Mouse (Mus musculus): ENCODE data around the gene Ece2. TPM values are rescaled to one million over a fixed set of nuclear protein-coding genes. Genes with fewer than 3 reads are reported as not detected.
A peak's percentile ranks its signal among the peaks of the same experiment; 100 is the strongest.
"Not testable (repeated sequence)": the region's sequence is repeated elsewhere in the genome, so short reads cannot be mapped to it uniquely, and the experiment has no call there.

The Ece2 gene
- total RNA-seq, 2 experiments from 2014 or later = 0.93 to 1.4 TPM

DNA sequence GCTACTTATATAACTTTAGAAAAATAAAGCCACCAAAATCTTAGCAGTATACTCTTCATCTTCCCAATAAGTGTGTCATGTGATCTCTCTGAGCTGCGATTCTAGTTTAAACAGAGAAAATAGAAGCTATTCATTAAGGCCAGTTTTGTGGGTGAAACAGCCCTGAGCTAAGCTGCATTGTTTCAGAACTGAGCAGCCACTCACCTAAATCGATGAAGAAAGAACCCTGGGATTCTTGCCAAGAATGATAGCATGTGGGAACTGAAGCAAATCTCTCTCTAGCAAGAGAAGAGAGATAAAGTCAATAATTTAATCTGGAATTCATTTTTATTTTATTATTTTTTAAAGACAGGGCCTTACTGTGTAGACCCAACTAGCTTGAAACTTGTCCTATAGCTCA, 6.4 kb upstream of the Ece2 start:
- no peak for DNase-seq

DNA sequence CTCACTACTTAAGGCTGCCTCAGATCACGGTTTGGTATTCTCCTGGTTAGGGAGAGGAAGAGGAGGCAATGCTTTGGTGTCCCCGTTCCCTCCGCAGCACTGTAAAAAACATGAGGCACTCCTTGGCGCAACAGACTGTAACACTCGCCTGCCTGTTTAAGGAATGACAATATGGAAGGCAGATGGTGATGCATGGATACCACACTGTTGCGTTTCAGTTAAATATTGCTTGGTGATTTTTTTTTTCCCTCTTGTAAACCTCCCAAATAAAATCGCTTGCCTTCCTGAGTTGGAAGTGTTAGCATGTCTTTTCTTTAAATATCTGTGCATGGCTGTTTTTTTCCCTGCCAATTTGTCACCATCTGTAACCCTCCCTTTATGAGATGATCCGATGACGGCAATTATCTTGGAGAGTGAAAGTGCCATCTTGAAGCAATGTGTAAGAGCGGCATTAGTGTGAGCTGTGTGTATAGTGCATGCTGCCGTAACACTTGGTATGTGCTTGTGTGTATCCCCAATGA, 697 bp upstream of the Ece2 start:
- no peak for DNase-seq

DNA sequence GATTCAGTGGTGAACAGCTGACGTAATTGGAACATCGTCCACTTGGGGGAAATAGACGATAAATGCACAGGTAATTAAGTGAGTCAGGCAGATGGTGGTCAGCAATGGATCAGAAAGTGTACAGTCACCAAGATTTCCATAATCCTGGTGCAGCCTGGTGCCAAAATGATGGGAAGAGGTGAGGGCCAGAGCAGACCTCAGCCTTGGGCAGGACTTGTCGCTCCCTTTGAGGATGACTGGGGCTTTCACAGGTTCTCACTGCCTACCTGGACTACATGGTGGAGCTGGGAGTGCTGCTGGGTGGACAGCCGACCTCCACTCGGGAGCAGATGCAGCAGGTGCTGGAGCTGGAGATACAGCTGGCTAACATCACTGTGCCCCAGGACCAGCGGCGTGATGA, 7.8 kb downstream of the Ece2 start:
- DNase-seq = no peak

DNA sequence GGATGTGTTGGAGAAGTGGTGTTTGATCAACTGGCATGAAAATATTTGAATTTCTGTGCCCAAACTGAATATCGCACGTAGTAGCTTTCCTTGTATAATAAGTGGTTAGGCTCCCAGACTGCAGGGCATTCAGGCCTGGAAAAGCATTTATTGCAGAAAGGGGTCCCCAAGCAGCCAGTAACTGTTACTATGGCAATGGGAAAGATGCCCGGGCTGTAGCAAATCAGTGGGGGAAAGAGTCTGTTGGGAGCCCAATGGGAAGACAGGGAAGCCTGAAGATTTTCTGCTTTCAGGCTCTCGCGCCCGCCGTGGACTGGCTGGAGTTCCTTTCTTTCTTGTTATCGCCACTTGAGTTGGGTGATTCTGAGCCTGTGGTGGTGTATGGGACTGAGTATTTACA, 8.7 kb downstream of the Ece2 start:
- no peak for DNase-seq

DNA sequence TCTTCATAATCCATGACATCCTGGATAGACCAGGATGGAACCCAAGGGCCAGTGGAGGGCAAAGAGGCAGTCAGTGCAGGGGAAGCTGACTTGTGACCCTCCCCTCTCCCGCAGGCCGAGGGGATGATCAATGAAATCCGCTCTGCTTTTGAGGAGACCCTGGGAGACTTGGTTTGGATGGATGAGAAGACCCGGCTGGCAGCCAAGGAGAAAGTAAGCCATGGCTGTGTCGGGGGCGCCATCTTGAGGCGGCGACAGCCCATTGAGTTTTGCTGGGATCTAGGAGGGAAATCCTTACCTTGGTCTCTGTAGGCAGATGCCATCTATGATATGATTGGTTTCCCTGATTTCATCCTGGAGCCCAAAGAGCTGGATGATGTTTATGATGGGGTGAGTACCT, 12.5 kb downstream of the Ece2 start:
- peak; percentile 82 for DNase-seq

DNA sequence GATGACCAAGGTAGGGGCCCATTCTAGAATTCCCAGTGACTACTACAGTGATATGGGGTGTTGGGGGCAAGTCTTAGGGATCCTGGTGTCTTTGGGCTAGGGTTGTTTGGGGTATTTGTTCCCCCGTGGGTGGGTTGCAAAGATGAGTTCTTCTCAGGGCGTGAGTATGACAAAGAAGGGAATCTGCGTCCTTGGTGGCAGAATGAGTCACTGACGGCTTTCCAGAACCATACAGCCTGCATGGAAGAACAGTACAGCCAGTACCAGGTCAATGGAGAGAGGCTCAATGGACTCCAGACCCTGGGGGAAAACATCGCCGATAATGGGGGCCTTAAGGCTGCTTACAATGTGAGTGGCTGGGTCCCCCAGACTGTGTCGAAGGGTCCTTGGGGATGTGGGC, 14.3 kb downstream of the Ece2 start:
- DNase-seq = no peak

DNA sequence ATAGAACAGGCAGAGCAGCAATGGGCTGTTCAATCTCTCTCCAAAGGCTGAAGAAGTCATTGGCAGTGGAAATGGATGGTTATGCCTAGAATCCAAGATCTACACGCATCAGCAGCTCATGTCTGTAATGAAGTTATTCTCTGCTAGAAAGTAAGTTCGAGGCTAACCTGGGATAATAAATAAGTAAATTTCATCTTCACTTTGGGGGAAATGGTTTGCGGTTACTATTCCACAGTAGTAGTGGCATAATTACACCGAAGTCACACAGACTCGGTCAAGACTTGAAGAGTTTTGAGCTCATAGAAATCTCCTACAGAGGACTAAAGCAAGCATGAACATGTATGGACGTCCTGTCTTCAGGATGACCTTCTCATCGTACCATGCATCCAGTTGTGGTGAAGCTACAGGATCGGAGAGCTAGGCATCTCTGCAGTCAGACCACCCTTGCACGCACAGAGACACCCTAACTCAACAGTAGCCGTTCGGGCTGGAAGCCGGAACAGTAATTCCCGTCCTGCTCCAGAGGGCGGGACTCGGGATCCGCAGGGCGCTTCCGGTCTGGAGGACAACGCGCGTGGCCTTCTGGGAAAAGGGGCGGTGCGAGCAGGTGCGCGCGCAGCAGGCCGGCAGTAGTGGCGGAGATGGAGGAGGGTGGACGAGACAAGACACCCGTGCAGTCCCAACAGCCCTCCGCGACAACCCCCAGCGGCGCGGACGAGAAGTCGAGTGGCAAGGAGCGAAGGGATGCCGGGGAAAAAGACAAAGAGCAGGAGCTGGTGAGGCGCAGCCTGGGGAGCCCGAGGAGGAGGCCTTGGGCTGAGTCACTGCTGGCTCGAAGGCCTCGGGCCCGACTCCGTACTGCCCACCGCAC, 21.7 kb downstream of the Ece2 start, which contains the start of gene Psmd2:
Gene Psmd2, plus strand, starts transcription at position 577 of the 871 bp plus-strand sequence.
- DNase-seq = peak; percentile 98

DNA sequence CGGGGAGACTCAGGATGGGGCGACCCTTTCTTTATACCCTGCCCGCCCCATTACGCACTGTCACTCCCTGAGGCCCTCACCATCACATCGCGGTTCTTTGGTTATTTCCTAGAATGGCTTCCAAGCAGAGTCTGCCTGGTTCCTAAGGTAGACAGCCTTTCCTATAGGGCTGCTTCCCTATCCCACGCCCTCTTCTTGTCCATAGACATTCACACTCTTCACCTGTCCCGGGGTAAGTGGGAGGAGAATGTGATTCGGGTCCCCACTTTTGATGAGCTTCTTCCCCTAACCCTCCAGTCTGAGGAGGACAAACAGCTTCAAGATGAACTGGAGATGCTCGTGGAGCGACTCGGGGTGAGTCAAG, 22.3 kb downstream of the Ece2 start:
- DNase-seq = no peak

DNA sequence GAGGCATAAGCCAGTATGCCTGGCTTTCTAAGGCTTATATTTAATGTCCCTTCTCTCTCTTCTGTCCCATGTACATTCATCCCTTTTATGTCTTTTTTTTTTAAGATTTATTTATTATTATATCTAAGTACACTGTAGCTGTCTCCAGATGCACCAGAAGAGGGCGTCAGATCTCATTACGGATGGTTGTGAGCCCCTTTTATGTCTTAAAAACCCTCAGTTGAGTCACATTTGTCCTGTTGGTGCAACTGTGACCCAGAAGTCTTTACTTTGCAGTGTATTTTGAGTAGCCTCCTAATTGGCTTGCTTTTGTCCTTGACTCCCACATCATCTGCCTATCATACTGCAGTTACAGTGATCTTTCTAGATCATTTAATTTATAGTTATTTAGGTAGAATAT, 23.7 kb downstream of the Ece2 start:
- no peak for DNase-seq

DNA sequence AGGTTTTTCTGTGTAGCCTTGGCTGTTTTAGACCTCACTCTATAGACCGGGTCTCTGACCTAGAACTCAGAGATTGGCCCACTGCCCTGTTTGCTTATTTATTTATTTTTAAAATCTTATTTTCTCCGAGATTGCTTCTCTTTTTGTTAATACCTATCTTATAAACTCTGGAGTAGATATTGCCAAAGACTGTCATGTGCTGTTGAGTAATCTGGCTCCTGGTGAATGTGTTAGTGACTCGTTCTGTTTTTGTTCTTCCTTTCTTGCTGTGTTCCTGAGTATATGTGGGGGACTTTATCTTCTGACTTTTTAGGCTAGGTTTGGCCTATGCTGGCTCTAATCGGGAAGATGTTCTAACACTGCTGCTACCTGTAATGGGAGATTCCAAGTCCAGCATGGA, 28.0 kb downstream of the Ece2 start:
- DNase-seq = no peak

DNA sequence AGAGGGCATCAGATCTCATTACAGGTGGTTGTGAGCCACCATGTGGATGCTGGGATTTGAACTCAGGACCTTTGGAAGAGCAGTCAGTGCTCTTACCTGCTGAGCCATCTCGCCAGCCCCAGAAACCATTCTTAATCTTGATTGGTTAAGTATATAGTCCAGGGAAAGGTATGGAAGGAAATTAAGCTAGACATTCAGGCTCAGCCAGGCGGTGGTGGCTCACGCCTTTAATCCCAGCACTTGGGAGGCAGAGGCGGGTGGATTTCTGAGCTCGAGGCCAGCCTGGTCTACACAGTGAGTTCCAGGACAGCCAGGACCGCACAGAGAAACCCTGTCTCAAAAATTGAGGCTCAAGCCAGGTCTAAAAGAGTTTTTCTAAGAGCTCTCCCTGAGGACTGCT, 38.4 kb downstream of the Ece2 start, which contains the start of gene Eif4g1:
Gene Eif4g1, plus strand, starts transcription at position 301 of the 400 bp plus-strand sequence.
- not testable (repeated sequence) for DNase-seq

DNA sequence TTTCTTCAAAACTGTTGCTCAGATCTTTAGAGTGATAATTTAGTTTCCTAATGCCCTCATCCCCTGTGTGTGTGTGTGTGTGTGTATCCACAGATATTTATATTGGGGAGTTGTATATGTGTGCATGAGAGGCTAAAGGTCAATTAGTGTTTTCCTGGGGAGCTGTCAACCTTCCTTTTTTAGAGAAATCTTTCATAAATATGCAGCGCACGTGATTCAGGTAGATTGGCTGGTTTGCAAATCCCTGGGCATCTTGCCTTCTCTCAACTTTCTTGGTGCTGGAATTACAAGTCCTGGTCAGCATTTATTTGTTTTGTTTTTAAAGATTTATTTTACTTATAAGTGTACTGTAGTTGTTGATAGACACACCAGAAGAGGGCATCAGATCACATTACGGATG, 40.7 kb downstream of the Ece2 start:
- DNase-seq = no peak

DNA sequence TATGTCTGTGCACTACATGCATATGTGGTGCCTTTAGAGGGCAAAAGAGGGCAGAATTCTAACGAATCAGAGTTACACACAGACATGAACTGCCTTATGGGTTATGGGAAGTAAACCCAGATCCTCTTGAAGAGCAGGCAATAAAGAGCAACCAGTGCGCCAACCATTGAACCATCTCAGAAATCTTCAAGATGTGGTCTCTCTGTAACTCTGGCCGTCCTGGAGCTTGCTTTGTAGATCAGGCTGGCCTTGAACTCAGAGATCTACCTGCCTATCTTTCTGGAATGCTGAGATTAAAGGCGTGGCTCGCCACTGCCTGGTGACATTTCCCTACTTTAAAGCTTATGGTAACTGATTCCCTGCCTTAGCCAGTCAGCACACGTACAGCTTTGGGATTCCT, 42.3 kb downstream of the Ece2 start:
- DNase-seq = no peak

DNA sequence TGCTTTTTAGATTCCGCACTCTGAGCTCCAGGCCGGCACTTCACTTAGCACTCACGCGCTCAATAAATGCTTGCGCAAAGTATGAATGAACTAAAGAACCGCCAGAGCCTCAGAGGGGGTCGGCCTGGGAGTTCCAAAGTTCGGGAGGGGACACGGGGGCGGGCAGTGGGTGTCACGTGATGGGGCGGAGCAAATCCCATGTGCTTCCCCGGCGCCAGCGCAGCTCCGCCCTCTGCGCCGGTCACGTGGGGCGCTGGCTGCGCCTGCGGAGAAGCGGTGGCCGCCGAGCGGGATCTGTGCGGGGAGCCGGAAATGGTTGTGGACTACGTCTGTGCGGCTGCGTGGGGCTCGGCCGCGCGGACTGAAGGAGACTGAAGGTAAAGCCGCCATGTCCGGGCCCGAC, 42.9 kb downstream of the Ece2 start:
- peak; percentile 97 for DNase-seq

DNA sequence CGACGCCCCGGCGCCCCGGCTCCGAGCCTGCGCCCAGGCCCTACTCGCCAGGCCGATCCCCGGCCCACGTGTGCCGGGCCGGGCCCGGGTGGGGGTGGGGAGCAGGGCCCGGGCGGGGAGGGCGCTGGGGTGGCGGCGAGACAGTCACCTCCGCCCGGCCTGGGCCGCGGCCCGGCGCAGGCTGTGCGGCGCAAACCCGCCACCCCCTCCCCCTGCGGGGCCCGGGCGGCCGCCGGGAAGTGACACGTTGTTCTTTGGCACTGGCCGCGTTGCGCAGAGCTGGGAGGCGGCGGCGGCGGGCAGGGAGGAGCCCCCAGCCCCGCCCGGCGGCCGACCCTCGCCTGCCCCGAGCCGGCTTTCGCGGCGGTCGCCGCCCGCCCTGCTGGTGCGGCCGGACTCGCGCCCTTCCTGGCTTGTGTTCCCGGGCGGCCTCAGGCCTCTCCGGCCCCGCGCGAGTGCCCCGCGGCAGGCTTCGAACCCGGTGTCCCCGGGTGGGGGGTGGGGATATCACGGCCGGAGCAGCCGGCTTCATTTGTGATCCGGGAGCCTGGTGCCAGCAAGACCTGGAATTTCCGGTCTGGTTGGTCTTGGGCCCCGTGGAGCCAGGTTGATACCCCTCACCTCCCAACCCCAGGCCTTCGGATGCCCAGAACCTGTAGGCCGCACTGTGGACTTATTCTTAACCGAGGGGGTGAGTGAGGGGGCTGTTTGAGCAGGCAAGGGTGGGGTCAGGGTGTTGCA, 43.5 kb downstream of the Ece2 start:
- DNase-seq = peak; percentile 81

DNA sequence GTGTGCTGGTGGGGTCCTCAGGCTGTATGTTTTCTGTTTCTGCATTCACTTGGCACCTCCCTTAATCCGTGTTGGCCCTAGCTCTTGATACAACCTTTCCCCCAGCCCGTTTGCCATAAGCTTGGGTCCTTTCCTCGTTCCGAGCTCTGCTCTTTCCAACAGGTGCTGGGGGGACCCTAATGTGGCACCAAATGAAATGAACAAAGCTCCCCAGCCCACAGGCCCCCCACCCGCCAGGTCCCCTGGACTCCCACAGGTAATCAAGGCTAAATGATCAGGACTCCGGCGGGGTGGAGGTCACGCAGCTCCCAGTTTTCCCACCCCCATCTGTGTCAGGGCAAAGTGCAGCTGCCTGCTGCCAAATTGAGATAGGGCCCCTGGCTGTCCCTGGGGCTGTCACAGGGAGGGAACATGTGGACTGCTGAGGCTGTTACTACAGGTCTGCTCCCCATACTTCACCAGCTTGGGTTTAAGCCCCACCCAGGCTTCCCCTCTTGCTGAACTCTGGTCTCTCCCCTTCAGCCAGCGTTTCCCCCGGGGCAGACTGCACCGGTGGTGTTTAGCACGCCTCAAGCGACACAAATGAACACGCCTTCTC, 44.2 kb downstream of the Ece2 start:
- DNase-seq = peak; percentile 38

DNA sequence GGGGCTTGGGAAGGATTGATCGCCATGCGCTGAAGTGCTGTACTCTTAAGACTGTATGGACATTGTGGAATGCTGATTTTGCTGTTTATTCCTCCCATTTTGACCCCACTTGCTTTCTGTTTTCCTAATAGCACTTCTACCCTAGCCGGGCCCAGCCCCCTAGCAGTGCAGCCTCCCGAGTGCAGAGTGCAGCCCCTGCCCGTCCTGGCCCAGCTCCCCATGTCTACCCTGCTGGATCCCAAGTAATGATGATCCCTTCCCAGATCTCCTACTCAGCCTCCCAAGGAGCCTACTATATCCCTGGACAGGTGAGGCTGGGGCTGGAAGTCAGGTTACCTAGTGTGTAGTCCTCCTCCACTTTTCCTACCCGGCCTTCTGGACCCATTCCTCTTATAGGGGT, 45.6 kb downstream of the Ece2 start:
- no peak for DNase-seq

DNA sequence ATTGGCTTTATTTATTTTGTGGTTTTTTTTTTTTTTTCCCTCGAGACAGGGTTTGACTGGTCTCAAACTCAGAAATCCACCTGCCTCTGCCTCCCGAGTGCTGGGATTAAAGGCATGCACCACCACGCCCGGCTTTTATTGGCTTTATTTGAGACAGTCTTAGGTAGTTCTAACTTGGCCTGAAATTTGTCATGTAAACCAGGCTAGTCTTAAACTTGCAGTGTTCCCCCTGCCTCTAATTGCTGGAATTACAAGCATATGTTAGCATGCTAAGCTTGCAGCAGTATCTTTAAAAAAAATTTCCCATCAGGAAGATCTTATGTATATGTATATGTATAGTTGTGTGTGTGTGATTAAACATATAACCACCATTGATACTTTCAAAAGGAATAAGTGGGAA, 47.1 kb downstream of the Ece2 start:
- DNase-seq = no peak

DNA sequence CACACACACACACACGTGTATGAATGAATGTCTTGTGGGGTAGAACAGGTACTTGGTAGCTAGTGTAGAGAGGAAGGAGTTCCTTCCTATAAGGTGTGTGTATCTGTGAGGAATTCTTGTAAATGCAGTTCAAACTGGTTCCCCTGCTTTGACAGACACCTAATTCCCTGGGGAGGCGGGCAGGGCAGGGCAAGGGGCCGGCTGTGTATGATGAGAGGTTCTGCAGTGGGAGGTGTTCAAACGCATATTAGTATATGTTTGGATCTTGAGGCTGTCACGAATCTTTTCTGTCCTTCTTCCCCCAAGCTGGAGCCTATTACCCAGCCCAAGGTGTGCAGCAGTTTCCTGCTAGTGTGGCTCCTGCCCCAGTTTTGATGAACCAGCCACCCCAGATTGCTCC, 47.8 kb downstream of the Ece2 start:
- DNase-seq = no peak

DNA sequence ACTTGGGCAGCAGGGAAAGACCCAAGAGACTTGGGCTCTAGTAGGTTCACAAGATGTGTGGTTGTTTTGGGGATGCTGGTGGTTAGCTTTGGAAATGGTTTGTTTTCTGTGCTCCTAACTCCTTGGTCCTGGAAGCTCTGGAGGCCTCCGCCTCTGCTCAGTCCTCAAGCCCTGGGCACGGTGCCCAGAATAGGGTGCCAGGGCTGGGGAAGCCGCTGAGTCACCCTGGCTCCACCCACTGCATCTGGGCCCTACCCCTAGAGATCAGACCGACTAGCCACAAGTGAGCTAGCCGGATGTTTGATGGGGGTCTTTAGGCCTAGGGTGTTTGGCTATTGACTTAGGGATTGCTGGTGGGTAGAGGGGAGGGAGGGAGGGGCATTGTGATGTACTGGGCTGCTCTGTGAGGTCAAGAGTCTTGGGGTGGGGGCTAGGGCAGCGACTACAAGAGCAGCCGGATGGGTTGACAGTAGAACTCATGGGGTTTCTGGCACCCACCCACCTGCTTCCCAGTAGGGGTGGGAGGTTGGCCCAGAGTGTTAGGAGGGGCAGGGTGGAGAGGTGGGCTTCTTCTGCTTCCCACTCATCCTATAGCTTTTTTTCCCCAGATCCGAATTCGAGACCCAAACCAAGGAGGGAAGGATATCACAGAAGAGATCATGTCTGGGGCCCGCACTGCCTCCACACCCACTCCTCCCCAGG, 48.5 kb downstream of the Ece2 start:
- peak; percentile 90 for DNase-seq

DNA sequence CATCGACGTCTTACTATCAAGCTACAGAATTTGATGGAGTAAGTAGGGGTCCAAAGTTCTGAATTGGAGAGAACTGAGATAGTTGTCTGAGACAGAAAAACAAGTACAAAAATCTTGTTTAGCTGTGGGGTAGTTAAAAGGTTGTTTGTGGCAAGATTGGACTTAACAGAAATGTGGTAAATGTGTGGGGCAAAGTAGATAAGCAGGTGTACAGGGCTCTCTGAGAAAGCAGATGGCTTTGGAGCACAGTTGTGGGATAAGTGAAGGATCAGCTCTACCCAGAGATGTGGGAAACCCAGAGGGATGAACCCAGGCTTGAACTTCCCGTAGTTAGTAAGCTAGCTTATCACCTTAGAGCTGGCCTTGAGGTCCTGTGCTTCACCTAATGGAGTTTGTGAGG, 61.1 kb downstream of the Ece2 start:
- DNase-seq = no peak

DNA sequence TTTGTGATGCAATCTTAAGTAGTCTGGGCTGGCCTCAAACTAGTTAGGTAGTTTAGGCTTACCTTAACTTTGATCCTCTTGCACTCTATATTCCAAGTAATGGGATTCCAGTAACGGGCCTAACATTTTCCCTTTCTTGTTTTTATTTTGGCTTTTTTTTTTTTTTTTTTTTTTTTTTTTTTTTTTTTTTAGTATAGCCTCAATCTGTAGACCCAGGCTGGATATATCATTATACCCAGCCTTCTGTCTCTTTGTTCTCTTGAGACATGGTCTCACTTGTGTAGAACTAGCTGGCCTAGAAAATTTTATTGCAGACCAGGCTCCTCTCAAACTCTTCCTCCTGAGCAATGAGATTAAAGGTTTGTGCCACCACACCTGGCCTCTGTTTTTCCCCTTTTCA, 62.0 kb downstream of the Ece2 start:
- DNase-seq = no peak
